Mouse (Mus musculus): ENCODE data around the gene Bzw1. TPM values are rescaled to one million over a fixed set of nuclear protein-coding genes. Genes with fewer than 3 reads are reported as not detected.

Bzw1 gene
- polyA plus RNA-seq, 2 experiments, result 112 to 350 TPM

- Histone ChIP-seq H3K36me3 (ENCODE audit: control insufficient read depth, insufficient read depth, low read length) (no peaks in the 10 kb centered on the region), H3K27me3 (ENCODE audit: control insufficient read depth, insufficient read depth, low read length) (no peaks in the 10 kb centered on the region), H3K4me3 (replicated peaks; ENCODE audit: low read length) (no peak overlapping the region), H3K9ac (ENCODE audit: low read depth, low read length, severe bottlenecking) (no peak overlapping the region), H3K4me1 (ENCODE audit: control insufficient read depth, insufficient read depth, low read length) (no peaks in the 10 kb centered on the region), H3K9me3 (ENCODE audit: control insufficient read depth, low read length) (no peaks in the 10 kb centered on the region), H3K27ac (replicated peaks; ENCODE audit: low read depth, low read length) (no peak overlapping the region), H3K4me2 (replicated peaks; ENCODE audit: low read depth, low read length, severe bottlenecking) (no peak overlapping the region)
- WGBS, result 40% methylated on average over 4 of the region's 4 CpGs
- TF ChIP-seq POLR2A (IDR thresholded peaks at IDR 0.05; ENCODE audit: borderline replicate concordance, extremely low read depth, insufficient read depth, insufficient read length), result no peak
- ATAC-seq (ENCODE audit: low FRiP score, low read depth), result no peak
- DNase-seq (ENCODE audit: low spot score), result no peak
These were observed 39.3 kb upstream of the Bzw1 start for GRCm38 (mm10) chr1:58353238-58353893.

- TF ChIP-seq POLR2A (IDR thresholded peaks at IDR 0.05; ENCODE audit: borderline replicate concordance, extremely low read depth, insufficient read depth, insufficient read length), result no peak
- no peaks in the 10 kb centered on the region for H3K9me3 ChIP-seq (ENCODE audit: control insufficient read depth, low read length)
- no peaks in the 10 kb centered on the region for H3K27me3 ChIP-seq (ENCODE audit: control insufficient read depth, insufficient read depth, low read length)
- no peak overlapping the region for H3K4me2 ChIP-seq (replicated peaks; ENCODE audit: low read depth, low read length, severe bottlenecking)
- DNase-seq (ENCODE audit: low spot score) (no peak), ATAC-seq (ENCODE audit: low FRiP score, low read depth) (no peak)
- no peak overlapping the region for H3K4me3 ChIP-seq (replicated peaks; ENCODE audit: low read length)
- no peaks in the 10 kb centered on the region for H3K4me1 ChIP-seq (ENCODE audit: control insufficient read depth, insufficient read depth, low read length)
- H3K9ac ChIP-seq (ENCODE audit: low read depth, low read length, severe bottlenecking), result no peak overlapping the region
- H3K36me3 ChIP-seq (ENCODE audit: control insufficient read depth, insufficient read depth, low read length), result no peaks in the 10 kb centered on the region
- no peak overlapping the region for H3K27ac ChIP-seq (replicated peaks; ENCODE audit: low read depth, low read length)
- 79% methylated on average over 19 of the region's 19 CpGs for WGBS
These were observed 33.5 kb upstream of the Bzw1 start for GRCm38 (mm10) chr1:58358958-58359901.

- no peaks in the 10 kb centered on the region for H3K27me3 ChIP-seq (ENCODE audit: control insufficient read depth, insufficient read depth, low read length)
- no peaks in the 10 kb centered on the region for H3K9me3 ChIP-seq (ENCODE audit: control insufficient read depth, low read length)
- H3K36me3 ChIP-seq (ENCODE audit: control insufficient read depth, insufficient read depth, low read length), result no peaks in the 10 kb centered on the region
- DNase-seq (ENCODE audit: low spot score) (no peak), ATAC-seq (ENCODE audit: low FRiP score, low read depth) (no peak)
- H3K9ac ChIP-seq (ENCODE audit: low read depth, low read length, severe bottlenecking), result no peak overlapping the region
- H3K4me3 ChIP-seq (replicated peaks; ENCODE audit: low read length), result no peak overlapping the region
- no peak for TF ChIP-seq POLR2A (IDR thresholded peaks at IDR 0.05; ENCODE audit: borderline replicate concordance, extremely low read depth, insufficient read depth, insufficient read length)
- H3K4me1 ChIP-seq (ENCODE audit: control insufficient read depth, insufficient read depth, low read length), result no peaks in the 10 kb centered on the region
- WGBS, result 71% methylated on average over 4 of the region's 4 CpGs
- no peak overlapping the region for H3K27ac ChIP-seq (replicated peaks; ENCODE audit: low read depth, low read length)
- no peak overlapping the region for H3K4me2 ChIP-seq (replicated peaks; ENCODE audit: low read depth, low read length, severe bottlenecking)
These were observed 30.4 kb upstream of the Bzw1 start for GRCm38 (mm10) chr1:58362296-58362695.

GRCm38 (mm10) chr1:58364551-58364950 is 28.1 kb upstream of the Bzw1 start:
- WGBS, result 69% methylated on average over 12 of the region's 12 CpGs
- H3K36me3 ChIP-seq (ENCODE audit: control insufficient read depth, insufficient read depth, low read length), result no peaks in the 10 kb centered on the region
- no peaks in the 10 kb centered on the region for H3K4me1 ChIP-seq (ENCODE audit: control insufficient read depth, insufficient read depth, low read length)
- DNase-seq (ENCODE audit: low spot score), result no peak
- H3K9me3 ChIP-seq (ENCODE audit: control insufficient read depth, low read length), result no peaks in the 10 kb centered on the region
- H3K4me2 ChIP-seq (replicated peaks; ENCODE audit: low read depth, low read length, severe bottlenecking), result no peak overlapping the region
- TF ChIP-seq POLR2A (IDR thresholded peaks at IDR 0.05; ENCODE audit: borderline replicate concordance, extremely low read depth, insufficient read depth, insufficient read length), result no peak
- ATAC-seq (ENCODE audit: low FRiP score, low read depth), result no peak
- no peaks in the 10 kb centered on the region for H3K27me3 ChIP-seq (ENCODE audit: control insufficient read depth, insufficient read depth, low read length)
- H3K4me3 ChIP-seq (replicated peaks; ENCODE audit: low read length), result no peak overlapping the region
- H3K27ac ChIP-seq (replicated peaks; ENCODE audit: low read depth, low read length), result no peak overlapping the region
- no peak overlapping the region for H3K9ac ChIP-seq (ENCODE audit: low read depth, low read length, severe bottlenecking)

- Histone ChIP-seq H3K9ac (ENCODE audit: low read depth, low read length, severe bottlenecking) (no peak overlapping the region), H3K27me3 (ENCODE audit: control insufficient read depth, insufficient read depth, low read length) (no peaks in the 10 kb centered on the region), H3K4me2 (replicated peaks; ENCODE audit: low read depth, low read length, severe bottlenecking) (no peak overlapping the region), H3K4me3 (replicated peaks; ENCODE audit: low read length) (no peak overlapping the region), H3K4me1 (ENCODE audit: control insufficient read depth, insufficient read depth, low read length) (no peaks in the 10 kb centered on the region), H3K27ac (replicated peaks; ENCODE audit: low read depth, low read length) (no peak overlapping the region), H3K36me3 (ENCODE audit: control insufficient read depth, insufficient read depth, low read length) (no peaks in the 10 kb centered on the region), H3K9me3 (ENCODE audit: control insufficient read depth, low read length) (no peaks in the 10 kb centered on the region)
- 96% methylated on average over 3 of the region's 3 CpGs for WGBS
- no peak for TF ChIP-seq POLR2A (IDR thresholded peaks at IDR 0.05; ENCODE audit: borderline replicate concordance, extremely low read depth, insufficient read depth, insufficient read length)
- ATAC-seq (ENCODE audit: low FRiP score, low read depth) (no peak), DNase-seq (ENCODE audit: low spot score) (no peak)
These were observed 26.9 kb upstream of the Bzw1 start for GRCm38 (mm10) chr1:58365829-58366228.

All from limb, embryonic 14.5 days (tissue).